Mouse (Mus musculus) cerebellum, adult 2 months (tissue): Measurements from ENCODE around the gene Uhrf2.

Experiments
- CTCF ChIP-seq: fragments of 200-500 bp; IDR thresholded peaks from 2 replicates; pipeline ENCODE4 v1.5.1; 2011; ENCODE audit warnings: low read depth, mild to moderate bottlenecking, control low read depth, low read length, moderate library complexity, borderline replicate concordance; ENCODE audit not compliant: insufficient read depth
- POLR2A ChIP-seq: fragments of 200-500 bp; IDR thresholded peaks from 2 replicates; pipeline ENCODE4 v1.6.1; 2011; ENCODE audit warnings: low read length, control low read depth, borderline replicate concordance; ENCODE audit not compliant: insufficient read depth

- TF ChIP-seq CTCF (no peak), POLR2A (no peak)
Observed at GRCm38 (mm10) chr19:30128177-30128576, 97.9 kb downstream of the Uhrf2 start.
